Mouse (Mus musculus) heart, postnatal 0 days (tissue): Measurements from ENCODE around the gene Zfp326. TPM values are rescaled to one million over a fixed set of nuclear protein-coding genes. Genes with fewer than 3 reads are reported as not detected.
A peak's percentile ranks its signal among the peaks of the same experiment; 100 is the strongest.

ENCODE experiments used
- ATAC-seq: fragments of 200-750 bp; cut with Nextera tagmentation; 2 replicates; pipeline ENCODE4 v1.8.0; 2017; ENCODE audit warnings: low read depth, moderate number of reproducible peaks, moderate library complexity; ENCODE audit not compliant: insufficient read depth
- DNase-seq: peaks from one replicate; pipeline ENCODE4 v3.0.0-alpha.2; 2016; ENCODE audit warnings: low spot score
- H3K27ac ChIP-seq: fragments of 300-500 bp; sonication (generic); 2 replicates; pipeline ENCODE4 v1.5.1; 2014; ENCODE audit warnings: low read depth, mild to moderate bottlenecking
- H3K27me3 ChIP-seq: fragments of 300-500 bp; sonication (generic); 2 replicates; pipeline ENCODE4 v1.6.1; 2014; ENCODE audit warnings: low read length, mixed read lengths; ENCODE audit not compliant: control insufficient read depth, insufficient read depth
- H3K36me3 ChIP-seq: fragments of 300-500 bp; sonication (generic); replicated peaks from 2 replicates; pipeline ENCODE4 v1.6.1; 2014; ENCODE audit warnings: low read length, mixed read lengths; ENCODE audit not compliant: control insufficient read depth, insufficient read depth
- H3K4me1 ChIP-seq: fragments of 300-500 bp; sonication (generic); 2 replicates; pipeline ENCODE4 v1.6.1; 2014; ENCODE audit warnings: antibody characterized with exemption; ENCODE audit not compliant: control insufficient read depth, insufficient read depth
- H3K4me2 ChIP-seq: fragments of 300-500 bp; sonication (generic); 2 replicates; pipeline ENCODE4 v1.6.1; 2014; ENCODE audit warnings: low read depth, mild to moderate bottlenecking, low read length, moderate library complexity
- H3K4me3 ChIP-seq: fragments of 300-500 bp; sonication (generic); 2 replicates; pipeline ENCODE4 v1.5.1; 2014; ENCODE audit warnings: low read depth, low read length
- H3K9ac ChIP-seq: fragments of 300-500 bp; sonication (generic); replicated peaks from 2 replicates; pipeline ENCODE4 v1.6.1; 2014; ENCODE audit warnings: low read depth, low read length, mixed read lengths
- H3K9me3 ChIP-seq: fragments of 300-500 bp; sonication (generic); replicated peaks from 2 replicates; pipeline ENCODE4 v1.6.1; 2016; ENCODE audit warnings: low read length; ENCODE audit not compliant: control insufficient read depth
- CTCF ChIP-seq: IDR thresholded peaks from 2 replicates; pipeline ENCODE4 v1.5.1; 2016; ENCODE audit warnings: antibody characterized with exemption, control low read depth, low read depth
- EP300 ChIP-seq: IDR thresholded peaks from 2 replicates; pipeline ENCODE4 v1.6.1; 2016; ENCODE audit warnings: antibody characterized with exemption, low read depth
- WGBS: fragments of 180-500 bp; shearing (Covaris S2); extraction: QIAGEN DNeasy Blood & Tissue Kit; methylation state at CpG from one replicate; pipeline ENCODE4 v1.1.7; 2014; 5-methylcytosine and 5-hydroxymethylcytosine counted together
- polyA plus RNA-seq: library from polyadenylated mRNA; unstranded; fragments of >200 nt; fragmentation: Nextera tagmentation; extraction: Ambion mirVana; gene quantifications from 2 replicates; pipeline ENCODE4 v1.2.1, GENCODE M21; 2015
- total RNA-seq: library from RNA; depleted of rRNA; stranded (reverse); fragments of >200 nt; gene quantifications from 2 replicates; pipeline ENCODE4 v1.2.3, GENCODE M21; 2014; ENCODE audit warnings: low replicate concordance

Zfp326 gene
- total and polyA plus RNA-seq, 2 experiments from 2014 or later: 1.8 to 26.7 TPM

GRCm38 (mm10) chr5:105833923-105834322, 42.4 kb upstream of the Zfp326 start:
- TF ChIP-seq EP300: no peak
- no peak for TF ChIP-seq CTCF
- 71% methylated on average over 3 of the region's 3 CpGs for WGBS

GRCm38 (mm10) chr5:105836006-105836405, 40.4 kb upstream of the Zfp326 start:
- DNase-seq: peak; percentile 47
- no peak overlapping the region for H3K27ac ChIP-seq
- H3K9ac ChIP-seq: 0 out of 2 replicates have a peak overlapping the region, but pooled peaks have one; percentile 30
- ATAC-seq: peak; percentile 51; the same call in 1 of the 2 replicates
- H3K36me3 ChIP-seq: no peaks in the 10 kb centered on the region
- H3K4me2 ChIP-seq: no peak overlapping the region
- 49% methylated on average over 9 of the region's 9 CpGs for WGBS
- no peaks in the 10 kb centered on the region for H3K9me3 ChIP-seq
- H3K4me3 ChIP-seq: no peak overlapping the region
- TF ChIP-seq CTCF (no peak), EP300 (no peak)
- H3K27me3 ChIP-seq: no peaks in the 10 kb centered on the region
- H3K4me1 ChIP-seq: peaks cover 10% of the 10 kb centered on the region

More at GRCm38 (mm10) chr5:105833923-105834322, 42.4 kb upstream of the Zfp326 start:
- H3K27ac ChIP-seq: no peak overlapping the region
- no peaks in the 10 kb centered on the region for H3K36me3 ChIP-seq
- H3K9me3 ChIP-seq: no peaks in the 10 kb centered on the region
- no peak overlapping the region for H3K9ac ChIP-seq
- H3K4me3 ChIP-seq: no peak overlapping the region
- H3K4me2 ChIP-seq: no peak overlapping the region
- H3K27me3 ChIP-seq: no peaks in the 10 kb centered on the region
- DNase-seq (no peak), ATAC-seq (no peak)
- H3K4me1 ChIP-seq: peaks cover 10% of the 10 kb centered on the region

GRCm38 (mm10) chr5:105839740-105840310, 36.5 kb upstream of the Zfp326 start:
- H3K4me2 ChIP-seq: no peak overlapping the region
- TF ChIP-seq EP300 (no peak), CTCF (no peak)
- ATAC-seq (no peak), DNase-seq (no peak)
- WGBS: 67% methylated on average over 13 of the region's 13 CpGs
- H3K27me3 ChIP-seq: no peaks in the 10 kb centered on the region
- H3K27ac ChIP-seq: no peak overlapping the region
- no peaks in the 10 kb centered on the region for H3K9me3 ChIP-seq
- peaks cover 10% of the 10 kb centered on the region for H3K4me1 ChIP-seq
- no peak overlapping the region for H3K9ac ChIP-seq
- H3K4me3 ChIP-seq: no peak overlapping the region
- no peaks in the 10 kb centered on the region for H3K36me3 ChIP-seq

GRCm38 (mm10) chr5:105844044-105844753, 32.2 kb upstream of the Zfp326 start:
- no peaks in the 10 kb centered on the region for H3K4me1 ChIP-seq
- DNase-seq (no peak), ATAC-seq (no peak)
- WGBS: 62% methylated on average over 10 of the region's 10 CpGs
- H3K4me3 ChIP-seq: no peak overlapping the region
- no peaks in the 10 kb centered on the region for H3K9me3 ChIP-seq
- H3K27me3 ChIP-seq: no peaks in the 10 kb centered on the region
- TF ChIP-seq CTCF: no peak
- no peak for TF ChIP-seq EP300
- H3K27ac ChIP-seq: no peak overlapping the region
- H3K9ac ChIP-seq: no peak overlapping the region
- H3K4me2 ChIP-seq: no peak overlapping the region
- H3K36me3 ChIP-seq: no peaks in the 10 kb centered on the region

- H3K4me2 ChIP-seq: no peak overlapping the region
- no peak overlapping the region for H3K27ac ChIP-seq
- no peaks in the 10 kb centered on the region for H3K36me3 ChIP-seq
- no peak for ATAC-seq
- no peak overlapping the region for H3K9ac ChIP-seq
- H3K4me1 ChIP-seq: no peaks in the 10 kb centered on the region
- H3K27me3 ChIP-seq: no peaks in the 10 kb centered on the region
- 100% methylated on average over 2 of the region's 2 CpGs for WGBS
- no peak for DNase-seq
- H3K4me3 ChIP-seq: no peak overlapping the region
- H3K9me3 ChIP-seq: no peaks in the 10 kb centered on the region
- no peak for TF ChIP-seq EP300
- peak; percentile 9; the same call in 1 of the 2 replicates for TF ChIP-seq CTCF
These were observed 31.3 kb upstream of the Zfp326 start for GRCm38 (mm10) chr5:105845041-105845440.
